Mouse (Mus musculus) spleen, postnatal 36 days (tissue): Measurements from ENCODE around the gene Gm6583.
A peak's percentile ranks its signal among the peaks of the same experiment; 100 is the strongest.
"Not testable (repeated sequence)": the region's sequence is repeated elsewhere in the genome, so short reads cannot be mapped to it uniquely, and the experiment has no call there.

Experiments
- DNase-seq, 2 experiments: peaks; one replicate each; pipeline ENCODE4 v3.0.0; 2022; ENCODE audit warnings: low spot score in 2 of 2, mixed read lengths in 1 of 2

The Gm6583 gene

GRCm38 (mm10) chr5:112325546-112326445, 30.0 kb downstream of the Gm6583 start, which contains the start of gene Tfip11:
Gene Tfip11 (plus strand): TSS chr5:112326358.
- DNase-seq = peak; percentile 89 to 91

GRCm38 (mm10) chr5:112324637-112325545, 30.9 kb downstream of the Gm6583 start:
- DNase-seq = peak; percentile 70 to 74

- DNase-seq = no peak
Measured at GRCm38 (mm10) chr5:112323246-112323645, 32.6 kb downstream of the Gm6583 start.

DNA sequence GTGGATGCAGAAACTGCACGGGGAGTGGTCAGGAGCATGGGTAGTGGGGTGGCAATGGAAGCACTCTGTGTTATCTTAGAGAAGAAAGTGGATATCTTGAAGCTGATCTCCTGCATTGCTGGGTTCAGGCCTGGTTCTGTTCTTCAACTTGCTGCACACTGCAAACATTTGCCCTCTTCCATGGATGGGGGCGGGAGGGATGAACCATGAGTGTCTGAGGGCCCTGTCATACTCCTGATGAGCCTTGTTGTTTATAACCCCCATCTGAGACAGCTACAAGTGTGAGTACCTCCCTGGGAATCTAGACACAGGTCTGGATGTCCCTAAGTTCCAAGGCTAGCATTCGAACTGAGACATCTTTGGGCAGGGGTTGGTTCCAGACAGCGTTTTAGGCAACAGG, 34.5 kb downstream of the Gm6583 start:
- DNase-seq = no peak

DNA sequence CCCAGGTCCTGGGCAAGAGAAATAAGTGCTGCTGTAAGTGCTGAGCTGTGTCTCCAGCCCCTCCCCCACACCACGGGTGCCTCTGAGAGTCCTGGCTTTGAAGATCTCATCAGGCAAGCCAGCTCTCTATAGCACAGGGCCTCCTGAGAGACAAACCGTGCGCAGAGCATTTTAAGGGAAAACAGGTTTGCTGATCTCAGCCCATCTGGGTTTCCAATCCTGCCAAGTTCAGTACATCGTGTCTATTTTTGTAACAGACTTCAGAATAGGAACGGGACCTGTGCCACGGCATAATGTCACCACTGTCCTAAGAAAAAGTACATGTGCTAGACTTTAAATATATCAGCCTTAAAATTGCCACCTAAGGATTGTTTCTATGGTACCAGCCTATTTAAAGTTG, 34.9 kb downstream of the Gm6583 start:
- no peak for DNase-seq

- DNase-seq = no peak
Measured at GRCm38 (mm10) chr5:112320379-112320778, 35.5 kb downstream of the Gm6583 start.

GRCm38 (mm10) chr5:112319343-112319742, 36.5 kb downstream of the Gm6583 start:
- DNase-seq = not testable (repeated sequence)

- DNase-seq = no peak
Measured at GRCm38 (mm10) chr5:112317328-112317727, 38.5 kb downstream of the Gm6583 start.

DNA sequence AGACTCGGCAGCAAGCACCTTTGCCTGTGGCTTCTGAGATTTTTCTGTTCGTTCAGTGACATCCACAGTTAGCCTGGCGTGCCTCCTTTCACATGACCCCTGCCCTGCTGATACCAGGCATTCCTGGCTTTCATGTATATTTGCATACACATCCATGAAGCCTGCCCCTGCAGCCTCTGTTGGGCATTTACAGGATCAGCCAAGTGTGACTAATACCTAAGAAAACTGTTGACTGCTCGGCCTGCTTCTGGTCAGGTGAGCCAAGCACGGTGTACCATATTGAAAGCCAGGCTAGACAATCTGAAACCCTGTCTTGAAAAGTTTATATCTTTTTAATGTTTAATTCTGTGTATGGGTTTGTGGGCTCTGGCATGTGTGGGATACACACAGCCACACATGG, 39.4 kb downstream of the Gm6583 start:
- DNase-seq = no peak

DNA sequence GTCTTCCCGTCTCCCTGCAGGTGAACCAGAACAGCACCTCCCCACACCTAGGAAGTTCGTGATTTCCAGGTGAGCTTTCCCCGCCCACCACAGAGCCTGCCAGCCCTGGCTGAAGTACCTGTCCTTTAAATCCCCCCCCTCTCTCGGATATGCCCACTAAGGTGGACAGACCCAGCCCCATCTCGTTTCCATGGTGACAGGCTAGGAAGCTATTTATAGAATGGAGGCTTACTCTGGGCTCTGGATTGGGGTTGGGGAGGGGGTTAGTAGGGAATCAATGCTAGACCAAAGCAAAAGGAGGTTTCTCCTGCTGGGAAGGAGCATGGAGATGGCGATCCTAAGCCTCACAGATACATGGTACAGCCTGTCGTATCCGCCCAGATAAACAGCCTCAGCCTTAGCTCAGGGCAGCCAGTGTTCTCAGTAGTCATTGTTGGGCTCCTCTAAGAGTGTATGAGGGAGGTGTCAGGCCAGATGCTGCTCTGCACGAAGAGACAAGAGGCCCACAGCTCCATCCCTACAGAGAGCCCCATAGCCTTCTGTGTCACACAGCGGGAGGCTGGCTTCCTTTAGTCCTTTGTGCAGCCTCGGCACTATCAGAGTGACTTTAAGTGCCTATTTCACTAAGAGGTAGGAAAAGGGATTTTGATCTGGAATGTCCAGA, 42.5 kb downstream of the Gm6583 start:
- no peak for DNase-seq

DNA sequence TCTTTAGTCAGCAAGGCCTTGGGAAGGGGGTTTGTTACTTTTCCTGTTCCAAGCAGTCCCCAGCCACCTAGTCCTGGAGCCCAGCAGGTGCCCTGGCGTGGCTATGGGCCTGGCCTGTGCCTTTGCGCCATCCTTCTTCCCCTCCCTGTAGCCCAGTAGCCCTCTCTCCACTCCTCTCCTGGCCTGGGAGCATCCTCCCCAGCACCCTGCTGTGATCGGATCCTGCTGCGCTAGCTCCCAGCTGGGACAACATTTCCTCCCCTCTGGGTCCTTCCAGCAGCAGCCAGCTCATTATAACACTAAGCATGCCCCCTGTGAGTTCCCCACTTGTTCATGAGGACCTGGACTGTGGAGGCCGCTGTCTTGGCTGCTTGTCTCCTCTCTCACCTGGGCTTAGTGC, 50.0 kb downstream of the Gm6583 start:
- no peak for DNase-seq
